Mouse (Mus musculus): ENCODE data around the gene Rtn4ip1. TPM values are rescaled to one million over a fixed set of nuclear protein-coding genes. Genes with fewer than 3 reads are reported as not detected.

Rtn4ip1 gene
- polyA plus RNA-seq, 2 experiments, result 10.8 to 14.8 TPM

DNA sequence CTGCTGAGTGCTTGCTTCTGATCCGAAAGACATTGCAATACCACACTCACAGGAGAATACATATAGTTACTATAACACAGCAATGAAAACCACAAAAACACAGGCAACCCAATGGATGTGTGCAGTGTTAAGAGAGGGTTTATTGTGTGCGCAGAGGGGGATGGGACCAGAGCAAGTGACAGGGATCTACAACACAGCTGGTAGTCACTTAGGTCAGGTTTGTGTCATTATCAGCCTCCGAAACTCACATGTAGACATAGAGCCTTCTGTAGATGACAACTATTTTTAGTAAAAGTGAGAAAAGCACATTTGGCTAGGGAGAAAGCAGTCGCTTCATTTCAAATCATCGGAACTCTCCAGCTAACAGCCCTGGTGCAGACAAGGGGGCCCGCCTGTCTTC lies 80.9 kb downstream of the Rtn4ip1 start:
- Histone ChIP-seq H3K9ac (ENCODE audit: low read depth, low read length, severe bottlenecking) (no peak overlapping the region), H3K27me3 (ENCODE audit: control insufficient read depth, insufficient read depth, low read length) (no peaks in the 10 kb centered on the region), H3K4me1 (ENCODE audit: control insufficient read depth, insufficient read depth, low read length) (no peaks in the 10 kb centered on the region), H3K27ac (replicated peaks; ENCODE audit: low read depth, low read length) (no peak overlapping the region), H3K4me2 (replicated peaks; ENCODE audit: low read depth, low read length, severe bottlenecking) (no peak overlapping the region), H3K4me3 (replicated peaks; ENCODE audit: low read length) (no peak overlapping the region), H3K9me3 (ENCODE audit: control insufficient read depth, low read length) (no peaks in the 10 kb centered on the region), H3K36me3 (ENCODE audit: control insufficient read depth, insufficient read depth, low read length) (no peaks in the 10 kb centered on the region)
- ATAC-seq (ENCODE audit: low FRiP score, low read depth) (no peak), DNase-seq (ENCODE audit: low spot score) (no peak)
- WGBS, result 87% methylated on average over 6 of the region's 6 CpGs
- TF ChIP-seq POLR2A (IDR thresholded peaks at IDR 0.05; ENCODE audit: borderline replicate concordance, extremely low read depth, insufficient read depth, insufficient read length), result no peak

DNA sequence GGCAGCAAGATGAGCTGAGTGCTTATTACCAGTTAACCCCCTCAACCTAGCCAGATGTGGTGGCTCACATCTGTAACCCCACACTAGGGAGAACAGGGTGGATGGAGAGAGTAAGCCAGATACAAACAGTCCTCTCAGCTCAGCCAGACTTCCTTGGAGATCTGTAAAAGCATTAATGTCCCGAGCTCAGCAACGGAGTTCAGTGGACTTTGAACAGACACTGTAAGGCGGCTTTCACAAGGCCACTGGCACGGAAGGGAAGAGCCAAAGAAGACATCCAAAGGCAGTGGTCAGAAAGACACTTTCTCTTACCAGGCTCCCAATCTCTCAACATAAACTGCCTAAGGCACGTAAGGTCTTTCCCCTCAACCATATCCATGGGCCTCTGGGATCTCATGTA lies 81.6 kb downstream of the Rtn4ip1 start:
- Histone ChIP-seq H3K9me3 (ENCODE audit: control insufficient read depth, low read length) (no peaks in the 10 kb centered on the region), H3K4me1 (ENCODE audit: control insufficient read depth, insufficient read depth, low read length) (no peaks in the 10 kb centered on the region), H3K36me3 (ENCODE audit: control insufficient read depth, insufficient read depth, low read length) (no peaks in the 10 kb centered on the region), H3K9ac (ENCODE audit: low read depth, low read length, severe bottlenecking) (no peak overlapping the region), H3K27ac (replicated peaks; ENCODE audit: low read depth, low read length) (no peak overlapping the region), H3K27me3 (ENCODE audit: control insufficient read depth, insufficient read depth, low read length) (no peaks in the 10 kb centered on the region), H3K4me3 (replicated peaks; ENCODE audit: low read length) (no peak overlapping the region), H3K4me2 (replicated peaks; ENCODE audit: low read depth, low read length, severe bottlenecking) (no peak overlapping the region)
- DNase-seq (ENCODE audit: low spot score) (no peak), ATAC-seq (ENCODE audit: low FRiP score, low read depth) (no peak)
- 76% methylated on average over 5 of the region's 5 CpGs for WGBS
- TF ChIP-seq POLR2A (IDR thresholded peaks at IDR 0.05; ENCODE audit: borderline replicate concordance, extremely low read depth, insufficient read depth, insufficient read length), result no peak

DNA sequence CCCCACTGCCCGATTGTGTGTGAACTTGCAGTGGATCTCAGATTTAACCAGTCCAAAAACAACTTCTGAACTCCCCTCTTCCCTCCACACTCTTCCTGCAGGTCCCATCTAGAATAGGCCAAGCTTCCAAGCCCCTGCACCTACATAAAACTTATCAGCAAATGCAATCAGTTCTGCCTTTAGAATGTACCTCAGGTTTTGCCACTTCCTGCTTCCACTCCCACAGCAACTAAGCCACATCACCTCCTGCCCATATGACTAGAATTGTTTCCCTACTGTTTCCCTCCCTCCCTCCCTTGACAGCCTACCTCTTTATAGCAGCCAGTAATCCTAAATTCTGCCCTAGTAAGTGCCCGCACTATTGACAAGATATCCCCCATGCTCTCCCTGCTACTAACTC lies 82.3 kb downstream of the Rtn4ip1 start:
- DNase-seq (ENCODE audit: low spot score), result no peak
- Histone ChIP-seq H3K36me3 (ENCODE audit: control insufficient read depth, insufficient read depth, low read length) (no peaks in the 10 kb centered on the region), H3K9me3 (ENCODE audit: control insufficient read depth, low read length) (no peaks in the 10 kb centered on the region), H3K4me3 (replicated peaks; ENCODE audit: low read length) (no peak overlapping the region), H3K27ac (replicated peaks; ENCODE audit: low read depth, low read length) (no peak overlapping the region), H3K9ac (ENCODE audit: low read depth, low read length, severe bottlenecking) (no peak overlapping the region), H3K27me3 (ENCODE audit: control insufficient read depth, insufficient read depth, low read length) (no peaks in the 10 kb centered on the region), H3K4me2 (replicated peaks; ENCODE audit: low read depth, low read length, severe bottlenecking) (no peak overlapping the region), H3K4me1 (ENCODE audit: control insufficient read depth, insufficient read depth, low read length) (no peaks in the 10 kb centered on the region)
- ATAC-seq (ENCODE audit: low FRiP score, low read depth), result no peak
- WGBS, result 88% methylated on average over 2 of the region's 2 CpGs
- TF ChIP-seq POLR2A (IDR thresholded peaks at IDR 0.05; ENCODE audit: borderline replicate concordance, extremely low read depth, insufficient read depth, insufficient read length), result no peak

DNA sequence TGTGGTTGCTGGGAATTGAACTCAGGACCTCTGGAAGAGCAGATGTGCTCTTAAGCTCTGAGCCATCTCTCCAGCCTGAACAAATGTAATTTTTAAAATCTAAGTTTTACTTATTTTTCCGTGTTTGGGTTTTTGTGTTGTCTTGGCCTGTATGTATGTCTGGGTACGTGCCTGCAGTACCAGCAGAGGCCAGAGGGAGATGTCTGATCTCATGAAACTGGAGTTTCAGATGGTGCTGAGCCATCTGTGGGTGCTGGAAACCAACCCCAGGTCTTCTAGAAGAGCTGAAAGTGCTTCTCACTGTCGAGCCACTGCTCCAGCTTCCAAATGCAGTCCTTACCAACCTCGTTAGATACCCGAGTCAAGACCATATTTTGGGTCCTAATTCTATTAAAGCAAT lies 89.7 kb downstream of the Rtn4ip1 start:
- Histone ChIP-seq H3K9me3 (ENCODE audit: control insufficient read depth, low read length) (no peaks in the 10 kb centered on the region), H3K4me1 (ENCODE audit: control insufficient read depth, insufficient read depth, low read length) (no peaks in the 10 kb centered on the region), H3K36me3 (ENCODE audit: control insufficient read depth, insufficient read depth, low read length) (no peaks in the 10 kb centered on the region), H3K27ac (replicated peaks; ENCODE audit: low read depth, low read length) (no peak overlapping the region), H3K27me3 (ENCODE audit: control insufficient read depth, insufficient read depth, low read length) (no peaks in the 10 kb centered on the region), H3K4me3 (replicated peaks; ENCODE audit: low read length) (no peak overlapping the region), H3K9ac (ENCODE audit: low read depth, low read length, severe bottlenecking) (no peak overlapping the region), H3K4me2 (replicated peaks; ENCODE audit: low read depth, low read length, severe bottlenecking) (no peak overlapping the region)
- ATAC-seq (ENCODE audit: low FRiP score, low read depth) (no peak), DNase-seq (ENCODE audit: low spot score) (no peak)
- WGBS, result 89% methylated on average over 5 of the region's 5 CpGs
- no peak for TF ChIP-seq POLR2A (IDR thresholded peaks at IDR 0.05; ENCODE audit: borderline replicate concordance, extremely low read depth, insufficient read depth, insufficient read length)

DNA sequence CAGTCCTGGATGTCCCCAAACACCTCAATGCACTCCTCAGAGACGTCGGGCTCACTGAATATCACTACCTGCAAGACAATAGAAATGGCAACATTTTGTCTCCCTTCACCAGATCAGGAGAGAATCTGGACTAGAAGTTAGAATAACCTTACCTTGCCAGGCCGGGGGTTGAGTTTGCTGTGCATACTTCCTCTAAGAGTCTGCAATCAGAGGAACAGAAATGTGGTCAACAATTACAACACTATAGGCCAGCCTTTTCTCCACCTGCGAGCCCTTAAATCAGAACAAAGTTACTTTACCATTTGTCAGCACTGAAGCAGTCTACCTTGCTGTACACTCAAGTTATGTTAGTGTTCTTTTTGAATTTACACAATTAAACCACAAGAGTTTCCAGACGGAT lies 90.9 kb downstream of the Rtn4ip1 start:
- ATAC-seq (ENCODE audit: low FRiP score, low read depth), result no peak
- H3K4me2 ChIP-seq (replicated peaks; ENCODE audit: low read depth, low read length, severe bottlenecking), result no peak overlapping the region
- no peaks in the 10 kb centered on the region for H3K4me1 ChIP-seq (ENCODE audit: control insufficient read depth, insufficient read depth, low read length)
- H3K9me3 ChIP-seq (ENCODE audit: control insufficient read depth, low read length), result no peaks in the 10 kb centered on the region
- DNase-seq (ENCODE audit: low spot score), result no peak
- H3K4me3 ChIP-seq (replicated peaks; ENCODE audit: low read length), result no peak overlapping the region
- H3K27me3 ChIP-seq (ENCODE audit: control insufficient read depth, insufficient read depth, low read length), result no peaks in the 10 kb centered on the region
- H3K9ac ChIP-seq (ENCODE audit: low read depth, low read length, severe bottlenecking), result no peak overlapping the region
- no peak for TF ChIP-seq POLR2A (IDR thresholded peaks at IDR 0.05; ENCODE audit: borderline replicate concordance, extremely low read depth, insufficient read depth, insufficient read length)
- H3K36me3 ChIP-seq (ENCODE audit: control insufficient read depth, insufficient read depth, low read length), result no peaks in the 10 kb centered on the region
- 75% methylated on average over 5 of the region's 5 CpGs for WGBS
- H3K27ac ChIP-seq (replicated peaks; ENCODE audit: low read depth, low read length), result no peak overlapping the region

DNA sequence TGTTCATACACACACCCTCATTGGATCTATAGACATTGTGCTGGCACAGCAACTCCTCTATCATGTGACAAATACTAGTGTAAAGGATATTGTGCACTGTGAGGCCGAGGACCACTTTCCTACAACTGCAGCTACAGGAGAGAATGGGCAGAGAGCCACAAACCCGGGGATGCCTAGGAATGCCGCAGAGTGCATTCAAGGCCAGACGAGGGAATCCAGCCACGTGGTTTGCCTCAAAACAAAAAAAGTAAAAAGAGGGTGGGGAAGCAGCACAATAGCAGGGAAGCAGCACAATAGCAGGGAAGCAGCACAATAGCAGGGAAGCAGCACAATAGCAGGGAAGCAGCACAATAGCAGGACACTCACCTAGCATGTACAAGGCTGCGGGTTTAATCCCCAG lies 91.6 kb downstream of the Rtn4ip1 start:
- WGBS, result 38% methylated on average over 6 of the region's 6 CpGs
- H3K4me2 ChIP-seq (replicated peaks; ENCODE audit: low read depth, low read length, severe bottlenecking), result no peak overlapping the region
- H3K4me3 ChIP-seq (replicated peaks; ENCODE audit: low read length), result no peak overlapping the region
- no peaks in the 10 kb centered on the region for H3K4me1 ChIP-seq (ENCODE audit: control insufficient read depth, insufficient read depth, low read length)
- DNase-seq (ENCODE audit: low spot score), result no peak
- TF ChIP-seq POLR2A (IDR thresholded peaks at IDR 0.05; ENCODE audit: borderline replicate concordance, extremely low read depth, insufficient read depth, insufficient read length), result no peak
- ATAC-seq (ENCODE audit: low FRiP score, low read depth), result no peak
- H3K9ac ChIP-seq (ENCODE audit: low read depth, low read length, severe bottlenecking), result no peak overlapping the region
- no peaks in the 10 kb centered on the region for H3K27me3 ChIP-seq (ENCODE audit: control insufficient read depth, insufficient read depth, low read length)
- H3K27ac ChIP-seq (replicated peaks; ENCODE audit: low read depth, low read length), result no peak overlapping the region
- H3K36me3 ChIP-seq (ENCODE audit: control insufficient read depth, insufficient read depth, low read length), result no peaks in the 10 kb centered on the region
- H3K9me3 ChIP-seq (ENCODE audit: control insufficient read depth, low read length), result no peaks in the 10 kb centered on the region

Measured in limb, embryonic 14.5 days (tissue).